Mouse (Mus musculus) CD4-positive naive resting alpha-beta T cell, adult 57 days (primary cell): ENCODE results near the gene Ect2. TPM values are rescaled to one million over a fixed set of nuclear protein-coding genes. Genes with fewer than 3 reads are reported as not detected.

Experiments used
- total RNA-seq: library from RNA; stranded (reverse); gene quantifications from one replicate; pipeline ENCODE4 v1.2.4, GENCODE M21; 2023

Ect2 gene
- 2.2 TPM for total RNA-seq

GRCm38 (mm10) chr3:27153701-27154209 lies at the start of gene Ect2:
TSS of gene Ect2 (minus strand) at chr3:27153878.

GRCm38 (mm10) chr3:27182733-27183600 lies 29.3 kb upstream of the Ect2 start, which contains the start of gene Nceh1:
TSS of gene Nceh1 (plus strand) at chr3:27182965.

Other genes with a start within 250 kb of the Ect2 start
- 17.2 TPM for gene Nceh1, start 29.1 kb upstream of the Ect2 start, total RNA-seq
- 9.1 TPM for gene Tnfsf10, start 163.2 kb upstream of the Ect2 start, total RNA-seq
- gene Ghsr, start 217.5 kb upstream of the Ect2 start, total RNA-seq = not detected